In the genomic region with DNA sequence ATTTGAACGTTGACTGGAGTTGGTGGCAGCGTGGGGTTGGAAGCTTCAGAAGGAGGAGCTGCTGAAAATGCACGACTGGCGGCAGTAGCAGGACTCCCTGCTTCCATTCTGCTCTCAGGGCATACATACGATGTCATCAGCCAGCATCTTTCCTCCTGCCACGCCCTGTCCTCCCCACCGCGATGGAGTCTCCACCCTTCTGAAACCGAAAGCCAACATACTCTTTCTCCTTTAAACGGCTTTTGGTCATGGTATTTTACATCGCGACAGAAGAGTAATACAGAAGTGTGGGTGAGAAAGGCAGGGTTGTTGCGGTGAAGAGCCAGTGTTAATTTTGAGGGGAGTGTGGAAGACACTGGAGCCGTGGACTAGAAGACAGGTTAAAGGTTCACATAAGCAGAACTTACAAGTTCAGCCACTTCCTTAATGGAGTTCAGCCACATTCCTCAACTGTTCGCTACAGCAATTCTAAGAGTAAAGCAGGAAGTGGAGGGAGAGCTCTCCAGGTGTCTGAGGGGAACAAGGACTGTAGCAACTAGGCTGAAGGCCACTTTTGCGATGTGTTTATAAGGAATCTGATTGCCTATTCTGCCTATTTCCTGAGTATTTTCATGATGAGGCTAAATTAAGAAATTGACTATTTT, we compare ENCODE assay signal across 8 mouse cellular contexts. TPM values are rescaled to one million over a fixed set of nuclear protein-coding genes. Genes with fewer than 3 reads are reported as not detected.
DNase-seq lines count a peak whose midpoint lies in the region; ATAC-seq and TF ChIP-seq lines count a peak whose summit lies in the region.

No protein-coding gene starts in this region.

- peak overlapping the region; percentile 31; the same call in 1 of the 2 replicates for H3K27ac ChIP-seq in kidney, postnatal 0 days
- no peak overlapping the region for H3K27ac ChIP-seq in limb, embryonic 11.5 days (replicated peaks; ENCODE audit: low read depth, low read length)
- no peak overlapping the region for H3K27ac ChIP-seq in midbrain, embryonic 13.5 days

- no peaks in the 10 kb centered on the region for H3K9me3 ChIP-seq in kidney, postnatal 0 days (replicated peaks; ENCODE audit: low read length)
- no peaks in the 10 kb centered on the region for H3K9me3 ChIP-seq in limb, embryonic 11.5 days (ENCODE audit: control insufficient read depth, low read length)
- H3K9me3 ChIP-seq in midbrain, embryonic 13.5 days = no peaks in the 10 kb centered on the region

- H3K4me3 ChIP-seq in kidney, postnatal 0 days (replicated peaks; ENCODE audit: low read depth, low read length) = peak overlapping the region; percentile 28
- H3K4me3 ChIP-seq in limb, embryonic 11.5 days (ENCODE audit: low read depth, low read length) = no peak overlapping the region
- 0 out of 2 replicates have a peak overlapping the region, but pooled peaks have one; percentile 11 for H3K4me3 ChIP-seq in midbrain, embryonic 13.5 days (replicated peaks)

- 38% methylated on average over 16 of the region's 16 CpGs for WGBS in kidney, postnatal 0 days
- WGBS in limb, embryonic 11.5 days = 44% methylated on average over 16 of the region's 16 CpGs
- WGBS in midbrain, embryonic 13.5 days = 48% methylated on average over 16 of the region's 16 CpGs

- no peaks in the 10 kb centered on the region for H3K27me3 ChIP-seq in kidney, postnatal 0 days (ENCODE audit: insufficient read depth, low read length)
- no peaks in the 10 kb centered on the region for H3K27me3 ChIP-seq in limb, embryonic 11.5 days (ENCODE audit: control insufficient read depth, insufficient read depth, low read length)
- no peaks in the 10 kb centered on the region for H3K27me3 ChIP-seq in midbrain, embryonic 13.5 days

- peak overlapping the region; percentile 40 for H3K4me2 ChIP-seq in kidney, postnatal 0 days (ENCODE audit: low read length)
- H3K4me2 ChIP-seq in limb, embryonic 11.5 days (ENCODE audit: low read depth, severe bottlenecking) = peak overlapping the region; percentile 31
- peak overlapping the region; percentile 34 for H3K4me2 ChIP-seq in midbrain, embryonic 13.5 days (replicated peaks)

- no peak; the same call in 1 of the 2 replicates for ATAC-seq in kidney, postnatal 0 days (replicated peaks; ENCODE audit: low FRiP score, low read depth)
- ATAC-seq in limb, embryonic 11.5 days (ENCODE audit: insufficient number of reproducible peaks, low FRiP score, low TSS enrichment, low read depth) = no peak
- ATAC-seq in midbrain, embryonic 13.5 days = no peak

- peak; percentile 50 for DNase-seq in kidney, postnatal 0 days (ENCODE audit: low spot score)
- DNase-seq in kidney, adult 18-20 months = no peak
- peak; percentile 74 for DNase-seq in T-cell, adult 2 months (ENCODE audit: low spot score)
- peak; percentile 17 to 19 for DNase-seq in heart, adult 9 months (ENCODE audit: low spot score in 2 of 2)
- DNase-seq in limb, embryonic 11.5 days (ENCODE audit: low spot score) = no peak
- peak; percentile 33 for DNase-seq in telencephalon, adult 2 months (ENCODE audit: low read depth, low spot score)
- DNase-seq in layer of hippocampus, postnatal 14 days (ENCODE audit: low spot score in 2 of 2) = no peak

- H3K36me3 ChIP-seq in kidney, postnatal 0 days (ENCODE audit: insufficient read depth, low read length) = no peaks in the 10 kb centered on the region
- no peaks in the 10 kb centered on the region for H3K36me3 ChIP-seq in limb, embryonic 11.5 days (ENCODE audit: control insufficient read depth, insufficient read depth, low read length)
- no peaks in the 10 kb centered on the region for H3K36me3 ChIP-seq in midbrain, embryonic 13.5 days

- peak overlapping the region; percentile 24; the same call in 1 of the 2 replicates for H3K9ac ChIP-seq in kidney, postnatal 0 days (ENCODE audit: low read depth, low read length)
- no peak overlapping the region for H3K9ac ChIP-seq in limb, embryonic 11.5 days (ENCODE audit: low read length)
- no peak overlapping the region for H3K9ac ChIP-seq in midbrain, embryonic 13.5 days (replicated peaks)

- no peak for TF ChIP-seq CTCF in kidney, postnatal 0 days (IDR thresholded peaks at IDR 0.05; ENCODE audit: low read depth)

- H3K4me1 ChIP-seq in kidney, postnatal 0 days (replicated peaks; ENCODE audit: insufficient read depth, low read length) = no peaks in the 10 kb centered on the region
- H3K4me1 ChIP-seq in limb, embryonic 11.5 days (ENCODE audit: control insufficient read depth, insufficient read depth, low read length) = peaks cover 4% of the 10 kb centered on the region; the same call in 1 of the 2 replicates
- H3K4me1 ChIP-seq in midbrain, embryonic 13.5 days (replicated peaks) = peaks cover 6% of the 10 kb centered on the region

RNA-seq across cellular contexts. Expression of a gene that starts 6.1 kb away (rescaled TPM):
- 41.6 and 43.4 TPM in 2 replicates for polyA plus RNA-seq in kidney, postnatal 0 days (2015; fragmentation: Nextera tagmentation; extraction: Ambion mirVana)
- 49.8 and 53.7 TPM in 2 replicates for polyA plus RNA-seq in limb, embryonic 11.5 days (2014; fragmentation: Nextera tagmentation; extraction: Ambion mirVana)
- polyA plus RNA-seq in midbrain, embryonic 13.5 days (2015; fragmentation: Nextera tagmentation; extraction: Ambion mirVana) = 33.2 and 34.5 TPM in 2 replicates
- 10 to 100 TPM; 63.0 to 63.3 TPM for total RNA-seq in layer of hippocampus, postnatal 14 days (2021)

RNA-seq across cellular contexts. Expression of a gene that starts 51.4 kb away (rescaled TPM):
- polyA plus RNA-seq in kidney, postnatal 0 days (2015; fragmentation: Nextera tagmentation; extraction: Ambion mirVana) = 3.6 and 4.7 TPM in 2 replicates
- polyA plus RNA-seq in limb, embryonic 11.5 days (2014; fragmentation: Nextera tagmentation; extraction: Ambion mirVana) = 5.6 and 6.3 TPM in 2 replicates
- 20.0 and 21.8 TPM in 2 replicates for polyA plus RNA-seq in midbrain, embryonic 13.5 days (2015; fragmentation: Nextera tagmentation; extraction: Ambion mirVana)
- 10 to 100 TPM; 69.3 to 72.7 TPM for total RNA-seq in layer of hippocampus, postnatal 14 days (2021)

Comparison
In these comparisons a context has a peak if more than half of its experiments do, and no peak if none do; other contexts are left out.
1. DNase-seq: peak in kidney, postnatal 0 days (single experiment), T-cell, adult 2 months (single experiment), heart, adult 9 months (2 of 2) and telencephalon, adult 2 months (single experiment); none in kidney, adult 18-20 months (single experiment), limb, embryonic 11.5 days (single experiment) and layer of hippocampus, postnatal 14 days (0 of 2).
2. Peak in every context shown above with its lines, with median percentiles within 50 percentile points of each other: H3K4me2 ChIP-seq.